Mouse (Mus musculus): Measurements from ENCODE around the gene St3gal2. TPM values are rescaled to one million over a fixed set of nuclear protein-coding genes. Genes with fewer than 3 reads are reported as not detected.
"Not testable (repeated sequence)": the region's sequence is repeated elsewhere in the genome, so short reads cannot be mapped to it uniquely, and the experiment has no call there.

St3gal2 gene
- polyA plus RNA-seq, 1 experiment, result 20.2 TPM

DNA sequence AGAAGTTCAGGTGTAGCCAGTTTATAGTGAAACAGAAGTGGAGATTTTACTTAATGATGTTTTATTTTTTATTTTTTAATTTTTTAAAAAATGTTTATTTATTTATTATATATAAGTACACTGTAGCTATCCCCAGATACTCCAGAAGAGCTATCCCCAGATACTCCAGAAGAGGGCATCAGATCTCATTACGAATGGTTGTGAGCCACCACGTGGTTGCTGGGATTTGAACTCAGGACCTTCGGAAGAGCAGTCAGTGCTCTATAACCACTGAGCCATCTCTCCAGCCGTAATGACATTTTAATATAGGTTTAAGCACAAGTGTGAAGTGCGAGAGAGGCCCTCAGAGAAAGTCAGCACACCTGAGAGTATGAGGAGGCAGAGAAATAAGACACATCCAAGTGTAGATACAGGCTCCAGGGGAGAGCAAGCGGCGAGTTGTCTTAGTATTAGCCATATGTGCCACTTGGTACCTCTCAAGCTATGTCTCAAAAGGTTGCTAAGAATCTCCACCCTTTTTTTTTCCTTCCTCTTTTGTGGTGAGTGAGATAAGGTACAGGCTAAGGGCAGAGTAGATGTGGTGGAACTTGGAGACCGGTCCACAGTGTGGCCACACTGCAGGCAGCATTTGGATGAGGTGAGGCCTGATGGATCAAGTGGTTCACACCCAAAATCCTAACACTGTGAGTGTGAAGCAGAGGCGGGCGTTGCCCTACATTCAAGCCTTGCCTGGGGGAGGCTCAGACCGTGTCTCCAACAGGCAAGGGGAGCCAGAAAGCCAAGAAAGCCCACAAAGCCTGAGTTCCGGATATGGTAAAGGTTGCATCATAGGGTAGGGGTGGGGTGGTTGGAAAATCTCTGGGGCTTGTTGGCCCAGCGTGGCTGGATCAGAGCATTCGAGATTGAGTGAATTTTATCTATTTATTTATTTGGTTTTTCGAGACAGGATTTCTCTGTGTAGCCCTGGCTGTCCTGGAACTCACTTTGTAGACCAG lies 7.8 kb upstream of the St3gal2 start:
- DNase-seq (ENCODE audit: low spot score), result no peak

DNA sequence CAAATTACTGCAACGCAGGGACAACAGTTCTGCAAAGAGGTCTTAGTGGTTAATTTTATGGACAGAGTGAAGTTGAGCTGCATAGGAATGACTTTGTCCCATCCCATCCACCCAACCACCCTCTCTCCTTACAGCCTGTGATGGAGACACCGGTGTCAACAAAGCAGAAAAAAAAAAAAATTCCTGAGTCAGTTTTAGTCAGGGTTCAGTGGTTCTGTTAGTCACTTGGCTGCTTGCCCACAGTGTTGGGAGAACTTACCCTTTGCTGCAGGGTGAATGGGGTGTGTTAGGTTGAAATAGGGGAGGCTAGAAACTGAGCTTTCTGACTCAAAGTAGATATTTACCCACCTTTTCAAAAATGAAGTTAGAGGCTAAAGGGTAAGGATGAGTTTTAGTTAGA lies 2.3 kb upstream of the St3gal2 start:
- no peak for DNase-seq (ENCODE audit: low spot score)

DNA sequence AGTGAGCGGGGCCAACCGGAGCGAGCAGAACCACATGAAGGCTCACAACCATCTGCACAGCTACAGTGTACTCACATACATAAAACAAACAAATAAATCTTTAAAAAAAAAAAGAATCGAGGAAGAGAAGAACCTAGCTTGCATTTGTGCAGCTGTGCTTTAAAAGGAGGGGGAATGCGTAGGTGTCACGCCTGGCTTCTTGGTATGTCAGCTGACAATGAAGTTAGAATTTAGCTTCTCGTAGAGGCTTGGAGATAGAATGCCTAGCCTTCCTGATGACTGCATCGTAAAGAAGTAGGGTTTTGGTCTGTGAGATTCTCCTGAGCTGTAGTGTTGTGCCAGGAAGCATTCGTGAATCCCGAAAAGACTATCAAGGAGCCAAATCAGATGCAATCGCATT lies 1.7 kb upstream of the St3gal2 start:
- DNase-seq (ENCODE audit: low spot score), result no peak

DNA sequence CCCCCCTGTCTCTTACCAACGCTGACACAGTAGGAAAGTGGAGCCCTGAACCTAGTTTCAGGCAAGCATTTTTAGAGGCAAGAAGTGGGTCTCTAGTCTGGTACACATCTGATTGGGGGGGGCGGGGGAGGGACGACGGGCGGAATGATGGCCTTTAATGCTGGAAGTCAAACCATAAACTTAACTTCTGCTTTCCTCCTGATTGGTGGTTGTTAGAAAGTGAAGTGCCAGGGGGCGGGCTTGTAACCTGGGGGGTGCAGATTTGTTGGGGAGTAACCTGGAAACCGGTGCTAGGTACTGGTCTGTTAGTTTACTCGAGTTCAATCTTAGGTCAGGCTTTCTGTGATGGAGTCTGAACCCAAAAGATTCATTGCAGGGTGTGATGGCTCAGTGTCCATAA lies 1.3 kb upstream of the St3gal2 start:
- DNase-seq (ENCODE audit: low spot score), result no peak

DNA sequence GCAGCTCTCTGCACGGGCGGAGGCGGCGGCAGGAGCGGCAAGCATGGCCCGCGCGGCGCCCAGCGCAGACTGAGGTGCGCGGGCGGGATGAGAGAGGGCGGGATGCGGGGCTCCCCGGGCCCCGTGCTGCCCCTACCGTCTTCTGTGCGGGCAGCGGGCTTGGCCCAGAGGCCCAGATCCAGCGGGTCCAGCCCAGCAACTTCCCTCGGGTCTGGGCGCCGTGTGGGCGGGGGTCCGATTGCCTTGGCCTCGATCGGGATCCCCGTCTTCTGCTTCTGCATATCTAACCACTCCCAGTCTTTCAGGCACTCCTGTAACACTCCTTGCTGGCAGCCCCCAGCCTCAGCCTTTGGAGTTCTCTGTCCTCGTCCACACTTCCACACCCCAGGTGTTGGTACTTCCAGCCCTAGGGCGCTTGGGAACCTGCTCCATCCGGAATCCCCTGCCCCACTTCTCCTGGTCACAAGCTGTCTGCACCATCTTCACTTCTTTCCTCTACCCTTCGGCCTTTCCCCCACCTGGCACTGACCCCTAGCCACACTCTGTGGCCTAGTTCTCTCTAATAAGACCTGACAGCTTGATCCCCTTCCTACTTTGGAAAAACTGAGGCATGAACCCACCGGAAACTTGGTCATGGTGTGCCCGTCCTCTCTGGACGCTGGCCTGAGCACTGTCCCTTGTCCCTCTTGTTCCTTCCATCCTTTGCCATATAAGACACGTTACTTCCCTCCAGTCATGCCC lies 480 bp downstream of the St3gal2 start:
- DNase-seq (ENCODE audit: low spot score), result no peak

GRCm38 (mm10) chr8:110920773-110921277 lies 1.1 kb downstream of the St3gal2 start:
- DNase-seq (ENCODE audit: low spot score), result no peak

- no peak for DNase-seq (ENCODE audit: low spot score)
Measured at GRCm38 (mm10) chr8:110921492-110922230, 1.9 kb downstream of the St3gal2 start.

DNA sequence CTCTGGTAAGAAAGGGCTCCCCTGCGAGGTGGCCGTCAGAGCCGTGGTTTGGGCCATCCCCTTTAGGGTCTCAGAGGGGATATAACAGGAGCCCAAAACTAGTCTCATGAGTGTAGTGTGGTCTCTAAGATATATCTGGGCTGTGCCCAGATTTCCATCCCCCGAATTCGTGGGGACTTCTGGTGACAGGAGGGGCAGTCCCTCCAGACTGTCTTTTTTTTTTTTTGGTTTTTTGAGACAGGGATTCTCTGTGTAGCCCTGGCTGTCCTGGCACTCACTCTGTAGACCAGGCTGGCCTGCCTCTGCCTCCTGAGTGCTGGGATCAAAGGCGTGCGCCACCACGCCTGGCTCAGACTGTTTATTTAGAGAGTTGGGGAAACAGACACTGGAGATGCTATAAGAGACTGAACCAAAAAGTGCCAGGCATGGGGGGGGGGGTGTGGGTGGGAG lies 6.0 kb downstream of the St3gal2 start:
- no peak for DNase-seq (ENCODE audit: low spot score)

- DNase-seq (ENCODE audit: low spot score), result no peak
Measured at GRCm38 (mm10) chr8:110926690-110927089, 7.0 kb downstream of the St3gal2 start.

DNA sequence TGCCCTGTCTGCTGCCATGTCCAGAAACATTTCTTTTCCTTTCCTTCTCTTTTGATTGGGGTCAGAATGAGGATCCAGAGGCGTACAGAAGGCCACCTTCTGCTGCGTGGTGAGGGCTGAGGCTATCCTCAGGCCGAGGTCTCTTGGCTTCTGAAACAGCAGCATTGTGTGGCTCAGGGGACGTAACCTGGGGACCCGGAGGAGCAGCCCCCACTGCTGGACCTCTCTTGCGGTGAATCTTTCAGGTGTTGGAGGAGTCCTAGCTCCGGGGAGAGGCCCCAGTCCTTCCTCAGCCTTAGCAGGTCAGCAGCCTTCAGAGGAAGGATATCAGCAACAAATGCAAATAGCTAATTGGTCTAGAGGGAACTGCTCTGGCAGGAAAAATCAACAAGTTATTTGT lies 8.7 kb downstream of the St3gal2 start:
- no peak for DNase-seq (ENCODE audit: low spot score)

DNA sequence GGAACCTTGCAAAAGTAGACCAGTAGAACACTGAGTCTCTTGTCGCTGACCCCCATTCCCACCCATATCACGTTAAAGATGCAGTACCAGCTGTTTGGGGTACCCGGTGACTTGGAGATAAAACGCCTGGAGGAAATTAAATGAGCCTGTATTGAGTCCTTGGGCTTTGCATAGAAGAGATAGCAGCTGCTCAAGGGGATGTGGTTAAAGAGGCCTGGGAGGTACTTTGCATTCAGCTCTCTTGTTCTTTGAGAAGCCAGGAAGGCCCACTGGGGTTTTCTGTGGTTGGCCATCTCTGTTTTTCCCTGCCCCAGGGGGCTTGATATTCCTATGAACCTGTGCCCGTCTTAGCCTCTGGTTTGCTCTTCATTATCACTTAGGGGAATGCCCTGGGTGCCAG lies 9.3 kb downstream of the St3gal2 start:
- no peak for DNase-seq (ENCODE audit: low spot score)

GRCm38 (mm10) chr8:110929672-110930071 lies 9.9 kb downstream of the St3gal2 start:
- not testable (repeated sequence) for DNase-seq (ENCODE audit: low spot score)

DNA sequence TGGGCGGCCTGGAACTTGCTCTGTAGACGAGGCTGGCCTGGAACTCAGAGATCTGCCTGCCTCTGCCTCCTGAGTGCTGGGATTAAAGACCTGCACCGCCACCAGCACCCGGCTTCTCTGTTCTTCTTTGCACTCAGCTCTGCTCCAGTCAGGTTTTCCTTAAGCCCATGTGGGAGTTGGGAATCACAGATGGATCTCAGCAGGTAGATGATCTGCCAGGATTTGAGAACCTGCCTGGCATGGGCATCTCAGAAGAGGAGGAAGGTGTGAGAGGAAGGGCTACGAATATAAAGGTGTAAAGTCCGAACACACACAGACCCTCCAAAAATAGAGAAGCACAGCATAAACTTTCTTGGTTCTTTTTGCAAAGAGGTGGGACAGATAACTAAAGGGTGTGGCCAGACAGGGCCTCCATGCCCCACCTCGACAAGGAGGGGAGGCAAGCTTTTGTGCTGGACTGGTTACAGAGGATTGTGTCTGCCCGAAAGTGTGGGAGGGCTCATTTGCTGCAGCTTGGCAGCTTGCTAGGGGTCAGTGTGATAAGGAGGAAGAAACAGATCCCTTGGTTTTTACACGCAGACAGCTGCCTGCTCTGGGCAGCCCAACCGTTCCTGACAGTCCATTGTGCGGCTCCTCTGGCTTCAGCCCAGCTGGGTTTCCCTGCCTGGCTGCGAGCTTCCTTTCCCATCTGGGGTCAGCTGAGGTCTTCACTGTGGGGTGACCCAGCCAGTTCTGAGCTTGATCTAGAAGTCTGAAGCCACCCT lies 11.6 kb downstream of the St3gal2 start:
- no peak for DNase-seq (ENCODE audit: low spot score)

GRCm38 (mm10) chr8:110932444-110932843 lies 12.7 kb downstream of the St3gal2 start:
- no peak for DNase-seq (ENCODE audit: low spot score)

DNA sequence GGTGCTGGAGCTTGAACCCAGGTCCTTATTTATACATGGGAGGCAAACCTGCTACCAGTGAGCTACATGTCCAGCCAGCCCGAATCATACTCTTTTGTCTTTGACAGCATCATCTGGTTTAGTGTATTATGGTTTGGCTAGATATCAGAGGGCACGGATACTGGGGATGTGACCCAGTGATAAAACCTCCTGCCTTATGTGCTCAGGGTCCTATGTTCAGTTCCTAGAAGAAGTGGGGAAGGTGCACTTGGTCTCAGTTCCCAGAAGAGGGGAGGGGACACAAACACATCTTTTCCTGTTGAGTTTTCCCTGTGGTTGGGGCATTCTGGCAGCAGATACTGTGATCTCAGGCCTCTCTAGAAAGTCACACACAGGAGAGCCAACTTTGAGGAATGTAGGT lies 13.6 kb downstream of the St3gal2 start:
- no peak for DNase-seq (ENCODE audit: low spot score)

GRCm38 (mm10) chr8:110936217-110936616 lies 16.5 kb downstream of the St3gal2 start:
- DNase-seq (ENCODE audit: low spot score), result no peak

DNA sequence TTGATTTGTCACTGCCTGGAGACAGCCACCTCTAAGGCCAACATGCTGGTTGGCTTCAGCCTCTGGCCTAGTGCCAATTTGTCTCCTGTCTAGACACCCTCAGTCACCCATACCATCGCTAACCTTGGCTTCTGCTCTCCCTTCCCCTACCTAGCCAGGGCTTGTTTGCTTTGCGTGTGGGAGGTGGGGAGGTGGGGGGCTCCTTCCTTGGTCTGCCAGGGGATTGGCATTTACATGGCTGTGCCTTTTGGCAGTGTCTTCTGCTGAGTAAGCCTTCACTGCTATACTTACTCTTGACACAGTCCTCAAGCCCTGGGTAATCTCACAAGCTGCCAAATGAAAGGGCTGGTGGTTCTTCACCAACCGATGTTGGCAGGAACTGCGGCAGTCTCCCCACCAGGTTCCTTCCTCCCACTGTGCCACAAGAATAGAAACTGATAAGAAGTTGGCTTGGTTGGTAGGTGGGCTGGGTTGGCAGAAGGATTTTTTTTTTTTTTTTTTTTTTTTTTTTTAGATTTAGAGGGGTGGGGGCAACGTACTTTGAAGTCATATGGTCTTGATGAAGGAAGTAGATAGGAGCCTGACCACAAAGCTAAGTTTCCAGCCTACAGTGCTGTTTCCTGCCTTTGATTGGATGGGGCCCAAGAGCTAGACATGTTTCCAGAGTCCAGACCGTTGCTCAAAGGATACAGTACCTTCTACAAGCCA lies 19.3 kb downstream of the St3gal2 start:
- DNase-seq (ENCODE audit: low spot score), result no peak

DNA sequence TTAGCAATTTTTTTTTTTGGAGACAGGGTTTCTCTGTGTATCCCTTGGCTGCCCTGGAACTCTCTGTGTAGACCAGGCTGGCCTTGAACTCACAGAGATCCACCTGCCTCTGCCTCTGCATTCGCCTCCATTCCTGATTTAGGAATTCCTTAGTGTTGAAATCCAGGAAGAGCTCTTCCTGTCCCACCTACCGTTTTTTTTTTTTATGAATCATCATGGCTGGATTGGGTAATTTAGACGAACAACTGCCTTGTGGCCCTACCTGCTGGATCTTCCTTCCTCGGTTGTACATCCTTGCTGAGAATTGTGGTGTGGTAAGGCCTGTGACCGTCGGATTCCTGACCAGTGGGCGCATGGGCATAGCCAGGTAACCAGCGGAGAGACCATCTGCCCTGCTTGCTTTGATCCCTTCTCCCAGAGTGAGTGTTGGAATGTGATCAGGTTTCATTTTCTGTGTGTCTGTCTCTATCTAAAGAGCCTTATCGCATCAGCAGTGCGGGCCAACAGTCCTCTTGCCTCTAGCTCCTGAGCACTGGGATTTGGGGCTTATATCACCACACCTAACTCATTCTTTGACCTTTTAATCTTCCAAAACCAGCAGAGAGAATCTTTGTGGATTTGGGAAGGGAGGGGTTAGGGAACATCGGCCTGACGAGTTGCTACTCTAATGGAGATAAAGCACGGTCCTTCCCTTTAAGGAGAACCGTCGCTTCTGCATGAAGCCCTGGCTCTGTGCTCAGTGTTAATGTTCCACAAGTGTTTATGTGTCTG lies 21.1 kb downstream of the St3gal2 start:
- no peak for DNase-seq (ENCODE audit: low spot score)

GRCm38 (mm10) chr8:110941453-110941948 lies 21.8 kb downstream of the St3gal2 start:
- peak; percentile 56 for DNase-seq (ENCODE audit: low spot score)

All from urinary bladder, adult 2 months (tissue).